Mouse (Mus musculus) T-helper 17 cell (primary cell): Measurements from ENCODE around the gene Pnrc1.

Experiments
- in situ Hi-C, 2 experiments: fragments of 300-600 bp; cut with MboI, MseI; formaldehyde crosslinking; loops; 1 replicate in 1 of 2; 2 replicates in 1 of 2; pipeline ENCODE4 v1.15.1; 2025; ENCODE audit warnings: high pct_unique_total_duplicates in 2 of 2

The Pnrc1 gene

GRCm38 (mm10) chr4:33224003-33224675 is 65.8 kb downstream of the Pnrc1 start:
- in situ Hi-C loops, result no loop called here

GRCm38 (mm10) chr4:33221847-33222246 is 68.1 kb downstream of the Pnrc1 start:
- in situ Hi-C loops, result no loop called here

GRCm38 (mm10) chr4:33208881-33209841 is 80.8 kb downstream of the Pnrc1 start, which contains the start of gene Srsf12:
Srsf12 (plus strand) TSS chr4:33208991.
- in situ Hi-C loops, result no loop called here

GRCm38 (mm10) chr4:33207551-33207950 is 82.4 kb downstream of the Pnrc1 start:
- in situ Hi-C loops, result no loop called here

GRCm38 (mm10) chr4:33204682-33205081 is 85.3 kb downstream of the Pnrc1 start:
- in situ Hi-C loops, result loop anchor here (5.0 kb wide), 2 partner anchors 47 to 93 kb away; no protein-coding TSS in a partner anchor

- in situ Hi-C loops, result no loop called here
Observed at GRCm38 (mm10) chr4:33198117-33198516, 91.8 kb downstream of the Pnrc1 start.
